Mouse (Mus musculus): ENCODE measurements around the gene Sart3.

DNA sequence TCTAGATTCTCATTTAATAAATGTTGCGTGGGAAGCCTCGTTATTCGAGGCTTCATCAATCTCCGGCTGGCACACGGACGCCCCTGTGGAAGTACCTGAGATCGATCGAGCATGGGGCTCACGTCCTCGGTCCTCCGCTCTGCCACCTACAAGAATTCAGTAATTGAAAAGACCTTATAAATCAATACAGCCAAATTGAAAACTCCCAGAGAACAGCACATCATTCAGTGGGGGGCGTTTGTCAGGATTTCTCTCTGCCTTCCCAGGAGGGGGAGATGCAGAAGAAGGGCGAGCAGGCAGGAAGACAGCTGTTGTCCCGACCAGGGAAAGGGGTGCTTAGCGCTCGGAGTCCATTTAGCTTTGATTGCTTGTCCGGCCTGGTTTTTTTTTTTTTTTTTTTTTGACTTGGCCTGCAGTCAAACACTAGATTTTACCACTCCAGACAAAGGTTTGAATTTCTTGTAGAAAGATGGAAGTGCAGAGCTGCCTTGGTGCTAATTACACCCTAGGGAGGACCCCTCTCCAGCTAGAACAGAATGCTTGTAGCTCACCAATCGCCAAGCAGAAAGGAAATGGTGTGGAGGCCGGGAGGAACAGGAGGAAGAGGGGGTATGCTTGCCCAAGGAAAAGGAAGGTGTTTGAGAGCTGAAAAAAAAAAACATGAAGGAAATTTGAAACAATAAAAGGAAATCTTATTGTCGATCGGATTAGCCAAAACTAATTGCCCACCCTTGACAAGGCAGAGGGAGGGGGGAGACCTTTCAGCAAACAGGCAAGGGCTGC is 68.3 kb downstream of the Sart3 start:
- no peak for TF ChIP-seq CTCF (IDR thresholded peaks at IDR 0.05; ENCODE audit: low read depth)
- no peak for TF ChIP-seq EP300 (IDR thresholded peaks at IDR 0.05; ENCODE audit: low read depth)

Measured in liver, embryonic 14.5 days (tissue).